Mouse (Mus musculus): ENCODE results near the gene Gm17571. TPM values are rescaled to one million over a fixed set of nuclear protein-coding genes. Genes with fewer than 3 reads are reported as not detected.

The Gm17571 gene
- polyA plus RNA-seq (2017; shearing (Covaris generic)), result not detected

GRCm38 (mm10) chr9:13446703-13447285 lies at the start of gene Gm17571:
TSS of gene Gm17571 (minus strand) at chr9:13446753.

Other genes with a start within 250 kb of the Gm17571 start
- 6.1 TPM for gene Jrkl, start 200.9 kb downstream of the Gm17571 start, polyA plus RNA-seq (2017; shearing (Covaris generic))
- gene Ccdc82, start 199.8 kb downstream of the Gm17571 start, polyA plus RNA-seq (2017; shearing (Covaris generic)), result 52.3 TPM
- gene Maml2, start 148.8 kb downstream of the Gm17571 start, polyA plus RNA-seq (2017; shearing (Covaris generic)), result 14.3 TPM